Mouse (Mus musculus): ENCODE results near the gene Tefm. TPM values are rescaled to one million over a fixed set of nuclear protein-coding genes. Genes with fewer than 3 reads are reported as not detected.
"Not testable (repeated sequence)": the region's sequence is repeated elsewhere in the genome, so short reads cannot be mapped to it uniquely, and the experiment has no call there.

The Tefm gene
- polyA plus RNA-seq, 1 experiment = 37.3 TPM

DNA sequence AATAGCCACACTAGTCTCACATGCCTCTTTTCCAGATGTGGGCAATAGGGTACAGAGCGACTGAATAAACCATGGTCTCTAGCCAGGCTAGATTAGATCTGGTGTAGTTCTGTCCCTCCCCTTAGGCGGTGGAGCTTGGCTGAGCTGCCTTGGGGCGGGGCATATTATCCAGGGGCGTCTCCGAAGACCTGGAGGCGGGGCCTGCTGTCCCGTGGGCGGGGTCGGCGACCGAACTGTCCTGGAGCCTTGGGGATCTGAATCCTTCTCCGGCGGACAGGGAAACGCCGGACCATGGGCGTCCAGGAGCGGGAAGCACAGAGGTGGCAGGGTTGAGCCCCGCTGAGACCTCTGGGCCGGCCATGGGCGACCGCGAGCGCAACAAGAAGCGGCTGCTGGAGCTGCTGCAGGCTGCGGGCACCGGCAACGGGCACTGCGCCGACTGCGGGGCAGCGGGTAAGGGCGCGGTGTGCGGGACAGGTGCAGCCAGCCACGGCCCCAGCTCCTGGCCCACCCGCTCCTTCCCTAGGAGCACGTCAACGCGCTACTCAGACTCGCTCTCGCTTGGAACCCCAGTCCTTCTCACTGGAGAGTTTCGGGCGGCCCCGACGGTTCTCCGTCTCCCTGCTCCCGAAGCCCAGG, 12.0 kb upstream of the Tefm start, which contains the start of gene Adap2:
TSS of gene Adap2 (plus strand) at position 249 of the 639 bp plus-strand sequence.
- Histone ChIP-seq H3K9ac (ENCODE audit: low read depth, poor library complexity, severe bottlenecking) (peak within 1 kb of the TSS; percentile 76), H3K36me3 (ENCODE audit: control insufficient read depth, insufficient read depth, low read length, poor library complexity, severe bottlenecking) (no peaks in the 10 kb centered on the region), H3K27ac (ENCODE audit: insufficient read depth, low read length) (no peak within 1 kb of the TSS), H3K27me3 (ENCODE audit: control insufficient read depth, insufficient read depth, low read length, poor library complexity, severe bottlenecking) (peaks cover 5% of the 10 kb centered on the region; the same call in 1 of the 2 replicates), H3K4me3 (ENCODE audit: low read depth, low read length) (peak within 1 kb of the TSS; percentile 81), H3K4me1 (ENCODE audit: control insufficient read depth, insufficient read depth, low read length) (no peaks in the 10 kb centered on the region), H3K9me3 (replicated peaks; ENCODE audit: control insufficient read depth, insufficient read depth, low read length, poor library complexity, severe bottlenecking) (no peaks in the 10 kb centered on the region)
- TF ChIP-seq EP300 (IDR thresholded peaks at IDR 0.05; ENCODE audit: insufficient read depth, low read depth, low read length) (no peak), POLR2A (IDR thresholded peaks at IDR 0.05; ENCODE audit: insufficient read depth, low read length) (no peak), CTCF (IDR thresholded peaks at IDR 0.05; ENCODE audit: low read depth, low read length) (no peak)

DNA sequence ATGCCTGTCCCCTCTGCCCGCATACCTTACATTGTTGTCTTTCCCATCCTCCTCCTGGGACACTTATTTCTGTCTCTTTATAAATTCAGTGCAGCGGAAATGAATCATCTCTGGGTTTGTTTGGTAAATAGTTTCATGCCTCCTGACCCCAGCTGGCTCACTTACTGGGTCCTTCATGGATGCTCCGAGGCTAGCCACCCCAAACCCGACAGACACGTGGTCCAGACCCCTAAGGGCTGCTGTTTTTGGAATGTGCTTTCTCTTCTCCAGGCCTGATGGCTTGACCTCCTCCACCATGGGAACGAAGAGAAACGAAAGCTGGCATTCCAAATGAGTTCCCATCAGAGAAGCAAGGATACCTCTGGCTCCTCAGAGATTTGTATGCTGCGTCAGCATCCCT, 10.4 kb upstream of the Tefm start:
- H3K4me3 ChIP-seq (ENCODE audit: low read depth, low read length) = no peak overlapping the region

GRCm38 (mm10) chr11:80151541-80151940, 9.6 kb upstream of the Tefm start:
- no peak for TF ChIP-seq POLR2A (IDR thresholded peaks at IDR 0.05; ENCODE audit: insufficient read depth, low read length)
- no peak for TF ChIP-seq EP300 (IDR thresholded peaks at IDR 0.05; ENCODE audit: insufficient read depth, low read depth, low read length)
- no peak for TF ChIP-seq CTCF (IDR thresholded peaks at IDR 0.05; ENCODE audit: low read depth, low read length)
- H3K36me3 ChIP-seq (ENCODE audit: control insufficient read depth, insufficient read depth, low read length, poor library complexity, severe bottlenecking) = no peaks in the 10 kb centered on the region
- no peak overlapping the region for H3K4me3 ChIP-seq (ENCODE audit: low read depth, low read length)
- H3K27ac ChIP-seq (ENCODE audit: insufficient read depth, low read length) = no peak overlapping the region
- no peak overlapping the region for H3K9ac ChIP-seq (ENCODE audit: low read depth, poor library complexity, severe bottlenecking)
- H3K27me3 ChIP-seq (ENCODE audit: control insufficient read depth, insufficient read depth, low read length, poor library complexity, severe bottlenecking) = peaks cover 5% of the 10 kb centered on the region; the same call in 1 of the 2 replicates
- no peaks in the 10 kb centered on the region for H3K4me1 ChIP-seq (ENCODE audit: control insufficient read depth, insufficient read depth, low read length)
- H3K9me3 ChIP-seq (replicated peaks; ENCODE audit: control insufficient read depth, insufficient read depth, low read length, poor library complexity, severe bottlenecking) = no peaks in the 10 kb centered on the region

More for the DNA sequence above, 10.4 kb upstream of the Tefm start:
- H3K27me3 ChIP-seq (ENCODE audit: control insufficient read depth, insufficient read depth, low read length, poor library complexity, severe bottlenecking) = peaks cover 5% of the 10 kb centered on the region; the same call in 1 of the 2 replicates
- TF ChIP-seq POLR2A (IDR thresholded peaks at IDR 0.05; ENCODE audit: insufficient read depth, low read length) (no peak), EP300 (IDR thresholded peaks at IDR 0.05; ENCODE audit: insufficient read depth, low read depth, low read length) (no peak), CTCF (IDR thresholded peaks at IDR 0.05; ENCODE audit: low read depth, low read length) (no peak)
- no peaks in the 10 kb centered on the region for H3K9me3 ChIP-seq (replicated peaks; ENCODE audit: control insufficient read depth, insufficient read depth, low read length, poor library complexity, severe bottlenecking)
- no peak overlapping the region for H3K9ac ChIP-seq (ENCODE audit: low read depth, poor library complexity, severe bottlenecking)
- no peaks in the 10 kb centered on the region for H3K4me1 ChIP-seq (ENCODE audit: control insufficient read depth, insufficient read depth, low read length)
- H3K27ac ChIP-seq (ENCODE audit: insufficient read depth, low read length) = no peak overlapping the region
- no peaks in the 10 kb centered on the region for H3K36me3 ChIP-seq (ENCODE audit: control insufficient read depth, insufficient read depth, low read length, poor library complexity, severe bottlenecking)

DNA sequence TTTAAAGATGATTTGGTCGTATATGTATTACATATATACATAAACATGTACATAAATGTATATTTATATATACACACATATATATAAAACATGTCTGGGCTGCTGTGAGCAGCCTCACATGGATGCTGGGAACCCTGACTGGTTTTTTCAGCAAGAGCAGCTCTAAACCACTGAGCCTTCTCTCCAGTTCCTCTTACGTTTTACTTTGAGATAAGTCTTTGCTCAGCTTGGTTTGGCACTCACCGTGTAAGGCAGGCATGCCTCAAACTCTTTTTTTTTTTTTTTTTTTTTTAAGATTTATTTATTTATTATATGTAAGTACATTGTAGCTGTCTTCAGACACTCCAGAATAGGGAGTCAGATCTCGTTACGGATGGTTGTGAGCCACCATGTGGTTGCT, 8.6 kb upstream of the Tefm start:
- no peak overlapping the region for H3K4me3 ChIP-seq (ENCODE audit: low read depth, low read length)
- H3K27me3 ChIP-seq (ENCODE audit: control insufficient read depth, insufficient read depth, low read length, poor library complexity, severe bottlenecking) = peaks cover 5% of the 10 kb centered on the region; the same call in 1 of the 2 replicates
- H3K27ac ChIP-seq (ENCODE audit: insufficient read depth, low read length) = no peak overlapping the region
- no peak overlapping the region for H3K9ac ChIP-seq (ENCODE audit: low read depth, poor library complexity, severe bottlenecking)
- H3K36me3 ChIP-seq (ENCODE audit: control insufficient read depth, insufficient read depth, low read length, poor library complexity, severe bottlenecking) = no peaks in the 10 kb centered on the region
- H3K4me1 ChIP-seq (ENCODE audit: control insufficient read depth, insufficient read depth, low read length) = no peaks in the 10 kb centered on the region
- H3K9me3 ChIP-seq (replicated peaks; ENCODE audit: control insufficient read depth, insufficient read depth, low read length, poor library complexity, severe bottlenecking) = no peaks in the 10 kb centered on the region
- no peak for TF ChIP-seq CTCF (IDR thresholded peaks at IDR 0.05; ENCODE audit: low read depth, low read length)

GRCm38 (mm10) chr11:80149412-80150023, 7.5 kb upstream of the Tefm start:
- Histone ChIP-seq H3K9me3 (replicated peaks; ENCODE audit: control insufficient read depth, insufficient read depth, low read length, poor library complexity, severe bottlenecking) (no peaks in the 10 kb centered on the region), H3K27me3 (ENCODE audit: control insufficient read depth, insufficient read depth, low read length, poor library complexity, severe bottlenecking) (peaks cover 5% of the 10 kb centered on the region; the same call in 1 of the 2 replicates), H3K4me3 (ENCODE audit: low read depth, low read length) (no peak overlapping the region), H3K36me3 (ENCODE audit: control insufficient read depth, insufficient read depth, low read length, poor library complexity, severe bottlenecking) (no peaks in the 10 kb centered on the region), H3K27ac (ENCODE audit: insufficient read depth, low read length) (no peak overlapping the region), H3K9ac (ENCODE audit: low read depth, poor library complexity, severe bottlenecking) (no peak overlapping the region), H3K4me1 (ENCODE audit: control insufficient read depth, insufficient read depth, low read length) (no peaks in the 10 kb centered on the region)
- no peak for TF ChIP-seq CTCF (IDR thresholded peaks at IDR 0.05; ENCODE audit: low read depth, low read length)
- no peak for TF ChIP-seq EP300 (IDR thresholded peaks at IDR 0.05; ENCODE audit: insufficient read depth, low read depth, low read length)
- TF ChIP-seq POLR2A (IDR thresholded peaks at IDR 0.05; ENCODE audit: insufficient read depth, low read length) = no peak

DNA sequence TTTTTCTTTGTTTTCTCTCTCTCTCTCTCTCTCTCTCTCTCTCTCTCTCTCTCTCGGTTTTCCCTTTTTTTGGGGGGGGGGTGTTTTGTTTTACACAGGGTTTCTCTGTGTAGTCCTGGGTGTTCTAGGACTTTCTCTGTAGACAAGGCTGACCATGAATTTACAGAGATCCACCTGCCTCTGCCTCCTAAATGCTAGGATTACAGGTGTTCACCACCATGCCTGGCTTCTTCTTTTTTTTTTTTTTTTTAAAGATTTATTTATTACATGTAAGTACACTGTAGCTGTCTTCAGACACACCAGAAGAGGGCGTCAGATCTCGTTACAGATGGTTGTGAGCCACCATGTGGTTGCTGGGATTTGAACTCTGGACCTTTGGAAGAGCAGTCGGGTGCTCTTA, 7.0 kb upstream of the Tefm start:
- H3K4me3 ChIP-seq (ENCODE audit: low read depth, low read length); H3K36me3 ChIP-seq (ENCODE audit: control insufficient read depth, insufficient read depth, low read length, poor library complexity, severe bottlenecking); H3K27me3 ChIP-seq (ENCODE audit: control insufficient read depth, insufficient read depth, low read length, poor library complexity, severe bottlenecking); H3K9ac ChIP-seq (ENCODE audit: low read depth, poor library complexity, severe bottlenecking); H3K27ac ChIP-seq (ENCODE audit: insufficient read depth, low read length); H3K9me3 ChIP-seq (replicated peaks; ENCODE audit: control insufficient read depth, insufficient read depth, low read length, poor library complexity, severe bottlenecking); H3K4me1 ChIP-seq (ENCODE audit: control insufficient read depth, insufficient read depth, low read length): not testable (repeated sequence)

Measured in ES-Bruce4 (cell line).